Mouse (Mus musculus) forebrain, embryonic 13.5 days (tissue): Measurements from ENCODE around the gene Sox18. TPM values are rescaled to one million over a fixed set of nuclear protein-coding genes. Genes with fewer than 3 reads are reported as not detected.

Experiments used
- ATAC-seq: fragments of 200-750 bp; cut with Nextera tagmentation; 2 replicates; pipeline ENCODE4 v1.8.0; 2017
- H3K27ac ChIP-seq: fragments of 300-500 bp; sonication (generic); 2 replicates; pipeline ENCODE4 v1.5.1; 2015; ENCODE audit warnings: inconsistent platforms, mild to moderate bottlenecking, moderate library complexity
- H3K27me3 ChIP-seq: fragments of 300-500 bp; sonication (generic); 2 replicates; pipeline ENCODE4 v1.6.1; 2015; ENCODE audit warnings: mild to moderate bottlenecking, inconsistent platforms
- H3K36me3 ChIP-seq: fragments of 300-500 bp; sonication (generic); 2 replicates; pipeline ENCODE4 v1.6.1; 2015; ENCODE audit warnings: mild to moderate bottlenecking, inconsistent platforms; ENCODE audit not compliant: poor library complexity, severe bottlenecking
- H3K4me1 ChIP-seq: fragments of 300-500 bp; sonication (generic); 2 replicates; pipeline ENCODE4 v1.6.1; 2015; ENCODE audit warnings: inconsistent platforms
- H3K4me2 ChIP-seq: fragments of 300-500 bp; sonication (generic); 2 replicates; pipeline ENCODE4 v1.6.1; 2015; ENCODE audit warnings: inconsistent platforms, mild to moderate bottlenecking, moderate library complexity
- H3K4me3 ChIP-seq: fragments of 300-500 bp; sonication (generic); 2 replicates; pipeline ENCODE4 v1.5.1; 2015; ENCODE audit warnings: mild to moderate bottlenecking, inconsistent platforms
- H3K9ac ChIP-seq: fragments of 300-500 bp; sonication (generic); 2 replicates; pipeline ENCODE4 v1.6.1; 2015; ENCODE audit warnings: mild to moderate bottlenecking, inconsistent platforms
- H3K9me3 ChIP-seq: fragments of 300-500 bp; sonication (generic); replicated peaks from 2 replicates; pipeline ENCODE4 v1.6.1; 2016; ENCODE audit warnings: inconsistent platforms
- WGBS: fragments of 180-500 bp; shearing (Covaris S2); methylation state at CpG from one replicate; pipeline ENCODE4 v1.1.7; 2015; 5-methylcytosine and 5-hydroxymethylcytosine counted together
- polyA plus RNA-seq: library from polyadenylated mRNA; unstranded; fragments of >200 nt; fragmentation: Nextera tagmentation; extraction: Ambion mirVana; gene quantifications from 2 replicates; pipeline ENCODE4 v1.2.1, GENCODE M21; 2015

Gene Sox18
- polyA plus RNA-seq, 1 experiment from 2014 or later = 11.6 TPM

GRCm38 (mm10) chr2:181662620-181663297 lies 8.7 kb downstream of the Sox18 start:
- 89% methylated on average over 3 of the region's 3 CpGs for WGBS
- ATAC-seq = no peak
- no peak overlapping the region for H3K4me2 ChIP-seq

GRCm38 (mm10) chr2:181659609-181660055 lies 11.8 kb downstream of the Sox18 start:
- peaks cover 34% of the 10 kb centered on the region for H3K36me3 ChIP-seq
- no peaks in the 10 kb centered on the region; the same call in 1 of the 2 replicates for H3K4me1 ChIP-seq
- H3K4me3 ChIP-seq = no peak overlapping the region
- H3K27me3 ChIP-seq = no peaks in the 10 kb centered on the region
- H3K9ac ChIP-seq = no peak overlapping the region
- H3K9me3 ChIP-seq = no peaks in the 10 kb centered on the region
- ATAC-seq = peak; percentile 76; the same call in 1 of the 2 replicates
- 8% methylated on average over 9 of the region's 9 CpGs for WGBS
- no peak overlapping the region; the same call in 1 of the 2 replicates for H3K27ac ChIP-seq
- H3K4me2 ChIP-seq = no peak overlapping the region

More at GRCm38 (mm10) chr2:181662620-181663297, 8.7 kb downstream of the Sox18 start:
- Histone ChIP-seq H3K9ac (no peak overlapping the region), H3K9me3 (no peaks in the 10 kb centered on the region), H3K36me3 (peaks cover 6% of the 10 kb centered on the region; the same call in 1 of the 2 replicates), H3K27me3 (peaks cover 2% of the 10 kb centered on the region), H3K27ac (no peak overlapping the region), H3K4me3 (no peak overlapping the region), H3K4me1 (no peaks in the 10 kb centered on the region; the same call in 1 of the 2 replicates)

- 40% methylated on average over 17 of the region's 17 CpGs for WGBS
- peak; percentile 48 for ATAC-seq
- no peak overlapping the region for H3K9ac ChIP-seq
These were observed 12.4 kb downstream of the Sox18 start for GRCm38 (mm10) chr2:181658930-181659555.

GRCm38 (mm10) chr2:181658528-181658927 lies 12.9 kb downstream of the Sox18 start:
- no peaks in the 10 kb centered on the region for H3K27me3 ChIP-seq
- H3K27ac ChIP-seq = no peak overlapping the region
- no peak for ATAC-seq
- no peaks in the 10 kb centered on the region for H3K9me3 ChIP-seq
- WGBS = 83% methylated on average over 7 of the region's 7 CpGs
- H3K4me2 ChIP-seq = no peak overlapping the region
- H3K4me3 ChIP-seq = no peak overlapping the region
- no peak overlapping the region for H3K9ac ChIP-seq
- peaks cover 44% of the 10 kb centered on the region for H3K36me3 ChIP-seq
- H3K4me1 ChIP-seq = no peaks in the 10 kb centered on the region; the same call in 1 of the 2 replicates

More at GRCm38 (mm10) chr2:181658930-181659555, 12.4 kb downstream of the Sox18 start:
- H3K27me3 ChIP-seq = no peaks in the 10 kb centered on the region
- H3K36me3 ChIP-seq = peaks cover 39% of the 10 kb centered on the region
- no peak overlapping the region for H3K4me3 ChIP-seq
- no peak overlapping the region; the same call in 1 of the 2 replicates for H3K27ac ChIP-seq
- H3K4me2 ChIP-seq = no peak overlapping the region
- H3K9me3 ChIP-seq = no peaks in the 10 kb centered on the region
- H3K4me1 ChIP-seq = no peaks in the 10 kb centered on the region; the same call in 1 of the 2 replicates

DNA sequence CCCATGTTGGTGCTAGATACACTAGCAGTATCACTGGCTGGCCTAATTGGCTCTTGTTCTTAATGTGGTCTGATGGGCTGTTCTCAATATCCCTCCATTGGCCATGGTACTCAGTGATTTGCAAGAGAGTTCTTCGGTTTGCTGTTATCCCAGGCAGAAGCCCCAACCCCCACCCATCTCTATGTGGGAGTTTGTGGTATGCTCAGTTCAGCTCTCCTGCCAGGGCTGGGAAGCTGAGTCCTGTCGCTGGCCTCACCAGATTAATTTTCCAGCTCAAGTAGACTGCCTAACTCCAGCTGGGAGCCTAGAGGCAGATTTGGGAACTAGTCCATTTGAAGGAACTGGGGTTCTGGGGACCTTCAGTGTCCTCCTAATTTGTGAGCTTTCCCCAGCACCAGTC lies 14.0 kb downstream of the Sox18 start:
- H3K4me3 ChIP-seq = no peak overlapping the region
- H3K27me3 ChIP-seq = no peaks in the 10 kb centered on the region
- no peaks in the 10 kb centered on the region; the same call in 1 of the 2 replicates for H3K4me1 ChIP-seq
- H3K9me3 ChIP-seq = no peaks in the 10 kb centered on the region
- H3K27ac ChIP-seq = no peak overlapping the region
- no peak overlapping the region for H3K4me2 ChIP-seq
- no peak for ATAC-seq
- WGBS = 76% methylated on average over 2 of the region's 2 CpGs
- no peak overlapping the region for H3K9ac ChIP-seq
- peaks cover 55% of the 10 kb centered on the region for H3K36me3 ChIP-seq

GRCm38 (mm10) chr2:181656734-181657133 lies 14.7 kb downstream of the Sox18 start, which contains the start of gene Gm29797:
Gene Gm29797, plus strand, starts transcription at chr2:181657034.
- Histone ChIP-seq H3K27me3 (no peaks in the 10 kb centered on the region), H3K36me3 (peaks cover 62% of the 10 kb centered on the region), H3K9ac (no peak within 1 kb of the TSS), H3K27ac (no peak within 1 kb of the TSS), H3K4me1 (no peaks in the 10 kb centered on the region; the same call in 1 of the 2 replicates), H3K4me2 (no peak within 1 kb of the TSS), H3K4me3 (no peak within 1 kb of the TSS), H3K9me3 (no peaks in the 10 kb centered on the region)
- no peak for ATAC-seq
- WGBS = 85% methylated on average over 3 of the region's 3 CpGs

DNA sequence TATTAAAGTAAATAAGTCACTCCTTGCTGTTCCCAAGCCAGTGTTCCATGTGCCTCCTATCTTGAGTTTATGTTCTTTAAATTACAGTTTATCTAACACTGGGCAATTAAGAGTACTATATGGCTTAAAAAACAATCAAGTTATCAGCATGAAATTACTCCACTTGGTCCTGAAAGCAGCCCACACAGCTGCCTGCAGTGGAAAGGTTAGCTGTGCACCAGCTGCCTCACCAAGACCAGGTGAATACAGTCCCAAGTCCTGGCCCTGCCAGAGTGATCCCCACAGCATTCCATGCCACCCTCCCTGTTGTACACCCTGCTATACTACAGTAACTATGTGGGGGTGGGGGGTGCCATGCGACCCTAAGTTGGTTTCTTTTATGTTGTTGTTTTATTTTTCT lies 17.9 kb downstream of the Sox18 start:
- H3K27me3 ChIP-seq = no peaks in the 10 kb centered on the region
- no peaks in the 10 kb centered on the region for H3K4me1 ChIP-seq
- 87% methylated on average over 1 of the region's 1 CpGs for WGBS
- no peak for ATAC-seq
- no peak overlapping the region for H3K9ac ChIP-seq
- no peaks in the 10 kb centered on the region for H3K9me3 ChIP-seq
- peaks cover 94% of the 10 kb centered on the region for H3K36me3 ChIP-seq
- H3K4me2 ChIP-seq = no peak overlapping the region
- no peak overlapping the region for H3K27ac ChIP-seq
- no peak overlapping the region for H3K4me3 ChIP-seq

DNA sequence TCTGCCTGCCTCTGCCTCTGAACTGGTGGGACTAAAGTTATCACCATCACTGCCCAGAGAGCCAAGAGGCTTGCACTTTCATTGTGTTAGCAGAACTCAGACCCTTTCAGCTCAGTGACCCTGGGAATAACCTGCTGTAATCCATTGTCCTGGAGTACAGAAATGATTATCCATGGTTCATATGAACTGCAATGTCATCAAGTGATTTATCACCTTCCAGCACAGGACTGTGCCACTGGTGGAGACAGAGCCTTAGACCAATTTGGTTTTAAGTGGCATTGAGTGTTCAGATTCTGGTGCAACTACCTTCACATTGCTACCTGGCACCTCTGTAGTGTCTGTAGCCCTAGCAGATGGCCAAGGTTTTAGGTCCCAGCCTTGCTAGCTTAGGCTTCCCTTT lies 18.4 kb downstream of the Sox18 start:
- Histone ChIP-seq H3K9me3 (no peaks in the 10 kb centered on the region), H3K27me3 (no peaks in the 10 kb centered on the region), H3K4me1 (no peaks in the 10 kb centered on the region), H3K4me3 (no peak overlapping the region), H3K36me3 (peaks cover 94% of the 10 kb centered on the region), H3K4me2 (no peak overlapping the region), H3K27ac (no peak overlapping the region), H3K9ac (no peak overlapping the region)
- ATAC-seq = no peak

DNA sequence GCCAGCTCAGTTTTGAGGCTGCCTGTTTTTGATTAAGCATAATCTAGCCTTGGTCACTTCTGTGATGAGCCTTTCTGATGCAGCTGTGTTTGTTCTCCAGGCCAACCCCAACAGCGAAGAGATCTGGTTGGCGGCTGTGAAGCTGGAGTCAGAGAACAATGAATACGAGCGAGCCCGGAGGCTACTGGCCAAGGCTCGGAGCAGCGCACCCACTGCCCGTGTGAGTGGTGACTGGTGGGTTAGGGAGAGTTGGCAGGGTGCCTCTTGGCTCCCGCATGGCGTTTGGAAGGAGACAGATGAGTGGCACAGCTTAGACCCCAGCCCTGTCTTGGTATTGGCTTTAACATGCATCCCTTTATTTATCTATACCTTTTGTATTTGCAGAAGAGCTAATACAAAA lies 22.5 kb downstream of the Sox18 start:
- Histone ChIP-seq H3K9ac (no peak overlapping the region), H3K27ac (no peak overlapping the region), H3K4me1 (no peaks in the 10 kb centered on the region), H3K9me3 (no peaks in the 10 kb centered on the region), H3K27me3 (no peaks in the 10 kb centered on the region), H3K4me2 (no peak overlapping the region), H3K4me3 (no peak overlapping the region), H3K36me3 (peaks cover 95% of the 10 kb centered on the region)
- no peak for ATAC-seq
- 90% methylated on average over 10 of the region's 10 CpGs for WGBS

DNA sequence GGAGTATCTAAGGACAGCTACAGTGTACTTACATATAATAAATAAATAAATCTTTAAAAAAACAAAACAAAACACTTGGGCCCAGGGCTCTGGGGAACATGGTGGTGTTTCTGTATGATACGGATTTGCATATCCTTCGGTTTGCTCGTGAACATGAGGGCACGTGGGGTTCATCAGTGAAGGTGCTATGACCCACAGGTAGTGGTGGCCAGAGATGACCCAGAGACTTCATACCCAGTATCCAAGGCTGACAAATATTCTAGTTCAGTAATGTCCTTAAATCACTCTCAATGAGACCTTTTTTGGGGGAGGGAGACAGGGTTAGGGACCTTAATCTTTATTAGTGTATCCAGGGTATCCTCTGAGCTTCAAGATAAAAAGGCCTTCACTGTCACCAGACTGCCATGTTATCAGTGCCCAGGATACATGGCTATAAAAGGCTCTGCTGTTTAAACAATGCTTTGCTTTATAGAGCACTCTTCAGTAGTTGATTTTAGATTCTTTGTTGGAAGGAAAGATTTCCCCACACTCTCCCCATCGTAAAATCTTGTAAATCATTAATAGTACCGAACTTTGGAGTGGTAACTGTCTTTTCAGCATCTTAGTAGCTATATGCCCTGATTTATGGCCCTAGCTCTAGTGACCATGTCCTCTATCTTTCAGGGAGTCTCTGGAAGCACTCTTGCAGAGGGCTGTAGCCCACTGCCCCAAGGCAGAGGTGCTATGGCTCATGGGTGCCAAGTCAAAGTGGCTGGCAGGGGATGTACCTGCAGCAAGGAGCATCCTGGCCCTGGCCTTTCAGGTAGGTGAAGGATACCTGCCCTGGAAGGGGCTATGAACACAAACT lies 24.6 kb downstream of the Sox18 start:
- Histone ChIP-seq H3K27me3 (no peaks in the 10 kb centered on the region), H3K27ac (no peak overlapping the region), H3K4me3 (no peak overlapping the region), H3K9me3 (no peaks in the 10 kb centered on the region), H3K4me2 (no peak overlapping the region), H3K36me3 (peaks cover 91% of the 10 kb centered on the region), H3K9ac (no peak overlapping the region), H3K4me1 (no peaks in the 10 kb centered on the region)
- no peak for ATAC-seq
- 93% methylated on average over 6 of the region's 6 CpGs for WGBS

DNA sequence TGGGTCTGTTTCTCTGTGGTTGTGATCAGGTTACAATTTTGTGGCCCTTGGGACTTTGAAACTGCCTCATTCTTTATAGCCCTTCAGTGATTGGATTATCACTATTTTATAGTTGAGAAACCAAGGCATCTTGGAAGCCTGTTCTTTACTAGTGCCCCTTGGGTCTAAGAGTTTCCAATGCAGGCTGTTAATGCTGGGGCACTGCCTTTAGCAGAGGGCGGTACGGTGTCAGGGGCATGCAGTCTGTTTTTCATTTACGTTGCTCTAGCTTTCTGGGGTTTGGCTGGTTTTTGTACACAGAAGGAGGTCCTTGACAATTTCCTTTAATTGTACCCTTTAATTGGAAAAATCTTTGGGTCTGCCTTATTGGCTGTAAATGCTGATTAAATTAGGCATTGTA lies 25.8 kb downstream of the Sox18 start:
- no peak overlapping the region for H3K27ac ChIP-seq
- H3K4me1 ChIP-seq = no peaks in the 10 kb centered on the region
- H3K4me3 ChIP-seq = no peak overlapping the region
- no peak overlapping the region for H3K9ac ChIP-seq
- WGBS = 90% methylated on average over 3 of the region's 3 CpGs
- H3K9me3 ChIP-seq = no peaks in the 10 kb centered on the region
- ATAC-seq = no peak
- no peaks in the 10 kb centered on the region for H3K27me3 ChIP-seq
- no peak overlapping the region for H3K4me2 ChIP-seq
- H3K36me3 ChIP-seq = peaks cover 91% of the 10 kb centered on the region

- H3K9me3 ChIP-seq = no peaks in the 10 kb centered on the region
- no peaks in the 10 kb centered on the region for H3K4me1 ChIP-seq
- 89% methylated on average over 2 of the region's 2 CpGs for WGBS
- peaks cover 88% of the 10 kb centered on the region for H3K36me3 ChIP-seq
- H3K9ac ChIP-seq = no peak overlapping the region
- H3K4me2 ChIP-seq = no peak overlapping the region
- ATAC-seq = no peak
- H3K27ac ChIP-seq = no peak overlapping the region
- no peak overlapping the region for H3K4me3 ChIP-seq
- no peaks in the 10 kb centered on the region for H3K27me3 ChIP-seq
These were observed 27.1 kb downstream of the Sox18 start for GRCm38 (mm10) chr2:181644361-181644760.
